Mouse (Mus musculus) brain, embryonic 14.5 days (tissue): ENCODE measurements around the gene Gbgt1.

Source experiments
- CTCF ChIP-seq: fragments of 200-500 bp; IDR thresholded peaks from 2 replicates; pipeline ENCODE4 v1.5.1; 2012; ENCODE audit warnings: inconsistent platforms, mild to moderate bottlenecking, moderate library complexity, borderline replicate concordance; ENCODE audit not compliant: insufficient read depth, insufficient read length; ENCODE audit errors: extremely low read depth
- POLR2A ChIP-seq: fragments of 200-500 bp; IDR thresholded peaks from 2 replicates; pipeline ENCODE4 v1.6.1; 2012; ENCODE audit warnings: mild to moderate bottlenecking, inconsistent platforms, borderline replicate concordance; ENCODE audit not compliant: poor library complexity, insufficient read depth, insufficient read length, severe bottlenecking; ENCODE audit errors: extremely low read depth

DNA sequence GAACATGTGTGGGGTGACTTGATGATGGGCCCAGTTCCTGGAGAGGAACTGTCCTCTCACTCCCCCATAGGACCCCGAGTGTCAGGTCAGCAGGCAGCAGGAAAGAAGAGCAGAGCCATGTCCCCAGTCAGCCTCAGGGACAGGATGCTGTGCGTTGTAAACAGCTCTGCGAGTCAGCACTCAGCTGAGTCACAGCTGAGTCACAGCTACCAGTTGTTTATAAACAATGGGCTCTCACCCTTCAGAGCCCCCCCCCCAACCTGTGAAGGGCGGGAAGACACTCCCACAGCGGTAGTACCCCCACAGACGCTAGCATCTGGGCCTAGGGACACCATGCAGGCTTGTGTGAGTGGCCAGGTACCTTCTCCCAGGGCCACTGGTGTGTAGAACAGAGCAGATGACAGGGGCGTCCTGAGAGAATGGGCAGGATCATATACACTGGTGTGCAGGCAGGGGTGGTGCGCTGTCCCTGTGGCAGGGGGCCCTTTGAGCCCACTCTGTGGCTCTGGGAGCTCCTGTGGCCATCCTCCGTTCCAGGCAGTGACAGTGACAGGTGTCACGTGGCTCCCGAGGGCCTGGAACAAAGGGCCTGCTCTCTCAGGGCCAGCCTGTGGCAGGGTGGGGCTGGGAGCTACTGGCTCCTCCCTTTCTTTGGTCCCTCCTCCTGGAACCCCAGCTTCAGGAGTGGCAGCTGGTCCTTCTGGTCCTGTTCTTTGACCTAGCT, 28.7 kb downstream of the Gbgt1 start:
- TF ChIP-seq CTCF (no peak), POLR2A (no peak)
